Mouse (Mus musculus): Measurements from ENCODE around the gene Cpm.

- no peak for TF ChIP-seq CHD2 (IDR thresholded peaks at IDR 0.05; ENCODE audit: low read depth, low read length)
- TF ChIP-seq ZC3H11A (IDR thresholded peaks at IDR 0.05; ENCODE audit: borderline replicate concordance, low read depth, low read length) = no peak
Measured at GRCm38 (mm10) chr10:117647964-117648472, 18.7 kb downstream of the Cpm start.
